Mouse (Mus musculus) forelimb bud, embryonic 11.5 days (tissue): ENCODE measurements around the gene Zfyve26.
"Not testable (repeated sequence)": the region's sequence is repeated elsewhere in the genome, so short reads cannot be mapped to it uniquely, and the experiment has no call there.

Experiments
- DNase-seq: peaks from one replicate; pipeline ENCODE4 v3.0.0-alpha.2; 2012; ENCODE audit warnings: low read depth, low spot score

The Zfyve26 gene

GRCm38 (mm10) chr12:79261035-79261434 lies 35.1 kb downstream of the Zfyve26 start:
- peak; percentile 3 for DNase-seq

- DNase-seq, result no peak
Measured at GRCm38 (mm10) chr12:79260154-79260553, 36.0 kb downstream of the Zfyve26 start.

- DNase-seq, result no peak
Measured at GRCm38 (mm10) chr12:79254975-79255374, 41.1 kb downstream of the Zfyve26 start.

GRCm38 (mm10) chr12:79253294-79254053 lies 42.6 kb downstream of the Zfyve26 start:
- no peak for DNase-seq

- DNase-seq, result no peak
Measured at GRCm38 (mm10) chr12:79248110-79248509, 48.0 kb downstream of the Zfyve26 start.

GRCm38 (mm10) chr12:79242921-79243320 lies 53.2 kb downstream of the Zfyve26 start:
- DNase-seq, result no peak

- no peak for DNase-seq
Measured at GRCm38 (mm10) chr12:79241985-79242384, 54.1 kb downstream of the Zfyve26 start.

- no peak for DNase-seq
Measured at GRCm38 (mm10) chr12:79235485-79236080, 60.5 kb downstream of the Zfyve26 start.

- no peak for DNase-seq
Measured at GRCm38 (mm10) chr12:79217511-79217910, 78.6 kb downstream of the Zfyve26 start.

- no peak for DNase-seq
Measured at GRCm38 (mm10) chr12:79211447-79211846, 84.7 kb downstream of the Zfyve26 start.

GRCm38 (mm10) chr12:79208703-79209464 lies 87.2 kb downstream of the Zfyve26 start, which contains the start of gene Rdh12:
TSS of gene Rdh12 (plus strand) at chr12:79208914.
- DNase-seq, result peak; percentile 34

GRCm38 (mm10) chr12:79201882-79202281 lies 94.2 kb downstream of the Zfyve26 start:
- no peak for DNase-seq

- DNase-seq, result no peak
Measured at GRCm38 (mm10) chr12:79197105-79197504, 99.0 kb downstream of the Zfyve26 start.

GRCm38 (mm10) chr12:79193441-79193840 lies 102.7 kb downstream of the Zfyve26 start:
- peak; percentile 81 for DNase-seq

GRCm38 (mm10) chr12:79192193-79192592 lies 103.9 kb downstream of the Zfyve26 start, which contains the start of gene Rdh11:
TSS of gene Rdh11 (minus strand) at chr12:79192293.
- DNase-seq, result no peak

GRCm38 (mm10) chr12:79191701-79192100 lies 104.4 kb downstream of the Zfyve26 start:
- peak; percentile 81 for DNase-seq

- peak; percentile 61 for DNase-seq
Measured at GRCm38 (mm10) chr12:79190931-79191673, 105.0 kb downstream of the Zfyve26 start.

- DNase-seq, result not testable (repeated sequence)
Measured at GRCm38 (mm10) chr12:79185160-79185559, 110.9 kb downstream of the Zfyve26 start.
